Mouse (Mus musculus) gastrocnemius, adult 18-20 months (tissue): ENCODE data around the gene Pms1. TPM values are rescaled to one million over a fixed set of nuclear protein-coding genes. Genes with fewer than 3 reads are reported as not detected.
A peak's percentile ranks its signal among the peaks of the same experiment; 100 is the strongest.
"Not testable (repeated sequence)": the region's sequence is repeated elsewhere in the genome, so short reads cannot be mapped to it uniquely, and the experiment has no call there.

ENCODE experiments used
- DNase-seq: peaks from one replicate; pipeline ENCODE4 v3.0.0; 2021; ENCODE audit warnings: low spot score
- long read RNA-seq, 2 experiments: library from polyadenylated mRNA; stranded (forward); transcript quantifications; one replicate each; pipeline ENCODE4 v2.0.0; 2021
- total RNA-seq, 2 experiments: library from RNA; stranded (reverse); gene quantifications; 2 replicates each; pipeline ENCODE4 v1.2.3; 2021

Gene Pms1
- total RNA-seq = 1 to 10 TPM; 4.0 to 5.2 TPM
- long read RNA-seq, experiment 1, partial matches to known transcripts = 0 of 3 reads
- long read RNA-seq, experiment 1, other reads (novel, unspliced or antisense) = 1 of 3 reads
- long read RNA-seq, experiment 2, partial matches to known transcripts = 0 of 1 reads
- long read RNA-seq, experiment 2, other reads (novel, unspliced or antisense) = 0 of 1 reads

DNA sequence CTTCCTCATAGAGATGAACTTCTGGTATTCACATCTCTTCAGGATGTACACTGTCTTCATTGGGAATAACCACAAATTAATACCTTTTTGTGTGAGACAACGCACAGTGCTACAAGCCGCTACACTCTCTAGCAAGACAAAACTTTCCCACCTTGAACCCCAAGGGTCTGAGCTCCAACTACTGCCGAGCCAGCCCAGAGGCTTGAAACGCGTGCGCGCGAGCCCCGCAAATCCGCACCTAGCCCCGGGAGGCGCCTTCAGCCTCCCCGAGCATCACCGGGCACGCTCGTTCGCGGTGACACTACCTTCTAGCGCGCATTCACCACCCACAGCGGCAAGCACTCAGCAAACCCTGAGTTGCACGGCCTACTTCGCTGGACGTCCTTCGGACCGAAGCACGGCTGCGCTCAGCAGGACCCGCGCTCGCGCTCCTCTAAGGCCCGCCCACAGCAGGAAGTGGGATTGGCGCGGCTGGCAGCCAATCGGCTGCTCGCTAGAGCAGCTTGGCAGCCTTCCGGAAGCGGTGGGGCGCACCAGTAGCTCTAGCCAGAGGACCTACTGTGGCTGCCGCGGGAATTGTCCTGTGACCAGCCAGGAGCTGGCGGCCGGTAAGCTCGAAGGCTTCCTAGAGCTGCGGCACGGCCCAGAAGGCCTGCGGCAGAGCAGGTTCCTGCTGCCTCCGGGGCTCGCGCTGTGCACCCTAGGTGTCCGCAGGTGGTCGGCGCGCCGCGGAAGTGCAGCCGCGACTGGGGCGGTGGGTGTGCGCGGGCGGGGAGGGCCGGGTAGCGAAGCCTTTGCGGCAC, at the start of gene Pms1, which contains the start of the genes Ormdl1 and Gm28778:
Gene Pms1, minus strand, starts transcription at position 438 of the 803 bp plus-strand sequence.
Gene Ormdl1, plus strand, starts transcription at position 515 of the 803 bp plus-strand sequence.
Gene Gm28778, plus strand, starts transcription at position 531 of the 803 bp plus-strand sequence.
- peak; percentile 96 for DNase-seq

DNA sequence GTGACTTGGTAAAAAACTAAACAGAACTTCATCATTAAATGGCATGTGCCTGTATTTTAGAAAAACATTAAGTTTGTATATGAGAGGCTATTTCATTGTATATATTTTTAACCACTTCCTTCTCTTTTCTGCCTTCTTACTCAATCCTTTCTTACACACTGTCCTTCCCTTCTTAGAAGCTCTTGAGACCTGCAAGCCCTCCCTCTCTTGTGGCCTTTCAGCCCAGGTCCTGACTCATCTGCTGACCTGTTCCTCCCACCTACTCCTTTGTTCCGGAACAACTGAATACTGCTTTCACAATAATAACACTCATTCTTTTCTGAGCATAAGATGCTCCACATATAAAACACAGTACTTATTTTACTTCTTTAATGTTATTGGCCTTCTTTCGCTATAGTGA, 44.3 kb upstream of the Pms1 start:
- DNase-seq = no peak

DNA sequence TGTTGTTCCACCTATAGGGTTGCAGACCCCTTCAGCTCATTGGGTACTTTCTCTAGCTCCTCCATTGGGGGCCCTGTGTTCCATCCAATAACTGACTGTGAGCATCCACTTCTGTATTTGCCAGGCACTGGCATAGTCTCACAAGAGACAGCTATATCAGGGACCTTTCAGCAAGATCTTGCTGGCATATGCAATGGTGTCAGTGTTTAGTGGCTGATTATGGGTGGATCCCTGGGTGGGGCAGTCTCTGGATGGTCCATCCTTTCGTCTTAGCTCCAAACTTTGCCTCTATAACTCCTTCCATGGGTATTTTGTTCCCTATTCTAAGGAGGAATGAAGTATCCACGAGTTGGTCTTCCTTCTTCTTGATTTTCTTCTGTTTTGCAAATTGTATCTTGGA, 40.6 kb upstream of the Pms1 start:
- DNase-seq = not testable (repeated sequence)

DNA sequence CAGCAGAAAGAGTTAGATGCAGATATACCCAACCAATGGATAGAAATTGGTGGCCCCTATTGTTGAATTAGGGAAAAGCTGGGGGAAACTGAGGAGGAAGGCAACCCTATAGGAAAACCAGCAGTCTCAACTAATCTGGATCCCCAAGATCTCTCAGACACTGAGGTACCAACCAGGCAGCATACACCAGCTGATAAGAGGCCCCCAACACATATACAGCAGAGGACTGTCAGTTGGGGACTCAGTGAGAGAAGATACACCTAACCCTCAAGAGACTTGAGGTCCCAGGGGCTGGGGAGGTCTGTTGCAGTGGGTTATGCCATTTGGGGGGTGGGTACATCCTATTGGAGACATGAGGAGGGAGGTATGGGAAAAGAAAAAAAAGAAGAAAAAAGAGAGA, 38.6 kb upstream of the Pms1 start:
- DNase-seq = no peak

DNA sequence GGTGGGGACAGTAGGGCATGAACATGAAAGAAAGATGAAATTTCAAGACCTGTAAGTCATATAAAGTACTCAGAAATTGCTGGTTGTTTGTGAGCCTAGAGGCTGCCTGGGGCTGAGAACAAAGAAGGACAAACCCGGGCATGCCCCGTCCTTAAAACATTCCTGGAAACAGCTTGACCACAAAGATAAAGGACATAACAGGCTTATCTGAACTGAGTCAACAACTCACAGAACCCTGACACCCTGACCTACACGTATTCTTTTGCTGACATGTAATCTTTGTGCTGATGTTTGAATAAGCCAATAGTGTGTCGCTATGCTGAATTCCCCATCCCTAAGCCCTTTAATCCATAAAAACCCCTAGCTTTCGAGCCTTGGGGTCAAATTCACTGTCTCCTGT, 36.7 kb upstream of the Pms1 start:
- not testable (repeated sequence) for DNase-seq

DNA sequence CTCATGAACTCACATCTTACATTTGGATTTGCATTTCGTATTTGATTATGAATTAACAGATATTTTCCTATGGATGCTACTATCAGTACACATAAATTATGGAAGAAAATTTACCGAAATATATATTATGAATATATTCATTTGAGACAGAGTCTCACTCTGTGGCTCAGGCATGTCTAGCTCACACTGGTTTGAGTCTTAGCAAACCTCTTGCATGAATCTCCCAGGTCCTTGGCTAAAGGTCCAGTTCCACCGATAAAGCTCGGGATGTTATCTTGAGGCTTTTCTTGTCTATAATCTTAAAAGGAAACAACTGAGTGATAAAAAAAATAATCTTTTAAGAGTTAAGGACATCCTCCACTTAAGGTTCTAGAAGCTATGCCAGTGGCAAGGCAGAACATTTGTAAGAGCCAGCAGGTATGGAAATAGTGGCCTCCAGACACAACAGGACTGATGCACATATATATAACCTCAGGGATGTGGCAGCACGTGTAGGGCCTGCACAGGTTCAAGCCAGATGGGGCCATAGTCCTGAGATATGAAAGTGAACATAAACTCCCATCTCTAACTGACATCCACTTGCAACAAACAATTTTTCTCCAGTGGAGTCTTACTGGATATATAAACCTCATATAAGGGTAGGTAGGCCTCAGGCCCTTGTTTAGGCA, 28.1 kb upstream of the Pms1 start:
- DNase-seq = no peak

DNA sequence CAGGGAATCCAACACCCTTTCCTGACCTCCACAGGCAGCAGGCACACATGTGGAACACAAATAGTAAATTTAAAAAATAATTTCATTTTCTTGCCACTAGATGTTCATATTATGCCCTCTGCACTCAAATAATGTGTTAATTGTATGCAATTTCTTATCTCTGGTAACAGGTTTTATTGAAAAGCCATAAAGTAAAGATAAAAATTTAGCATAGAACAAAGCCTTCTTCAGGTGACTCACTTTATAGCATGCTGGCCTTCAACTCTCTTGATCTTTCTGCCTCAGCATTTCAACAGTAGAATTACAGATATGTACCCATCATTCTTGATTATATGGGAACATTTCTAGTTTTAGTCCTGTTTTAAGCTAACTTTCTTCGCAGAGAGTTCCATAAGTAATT, 27.5 kb upstream of the Pms1 start:
- DNase-seq = no peak

DNA sequence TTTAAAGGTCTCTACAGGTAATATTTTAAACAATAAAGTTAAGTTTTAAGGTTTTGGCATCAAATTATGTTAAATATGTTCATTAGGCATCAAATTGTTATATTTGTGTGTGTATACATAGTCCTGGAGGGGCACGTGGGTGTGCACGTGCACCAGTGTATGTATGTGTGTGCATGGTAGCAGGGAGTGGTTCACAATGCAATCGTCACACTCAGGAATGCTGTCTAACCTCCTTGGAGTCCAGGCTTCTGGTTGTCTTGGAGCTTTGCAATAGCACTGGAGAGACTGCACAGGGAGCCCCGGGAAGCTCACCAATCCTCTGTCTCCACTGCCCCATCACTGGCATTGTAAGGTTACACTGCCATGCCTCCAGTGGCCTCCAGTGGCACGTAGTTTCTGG, 26.4 kb upstream of the Pms1 start:
- DNase-seq = no peak

DNA sequence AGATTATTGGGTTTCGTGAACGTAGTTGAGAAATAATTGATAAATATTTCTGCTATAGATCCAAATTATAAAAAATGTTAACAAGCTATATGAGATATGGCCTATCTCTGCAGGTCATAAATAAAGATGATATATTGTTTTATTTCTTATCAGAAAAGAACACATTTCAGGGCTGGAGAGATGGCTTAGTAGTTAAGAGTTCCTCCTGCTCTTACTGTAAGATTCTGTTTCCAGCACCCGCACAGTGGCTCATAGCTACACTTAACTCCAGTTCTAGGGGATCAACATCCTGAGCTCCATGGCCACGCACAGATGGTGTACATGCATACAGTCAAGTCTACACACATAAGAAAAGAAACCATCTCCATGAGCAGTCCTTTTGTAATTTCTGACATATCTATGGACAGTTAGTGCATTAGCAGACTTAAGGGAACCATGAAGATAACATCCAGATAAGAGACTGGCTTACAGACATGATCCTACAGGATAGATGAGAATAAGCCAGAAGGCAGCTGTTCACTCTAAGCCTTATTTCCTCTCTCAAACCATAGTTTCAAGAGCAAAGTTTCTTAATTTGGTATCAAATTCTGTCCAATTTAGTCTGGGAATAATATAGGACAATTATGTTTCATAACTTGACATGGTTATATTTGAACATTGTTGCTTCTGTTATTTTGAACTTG, 25.0 kb upstream of the Pms1 start:
- no peak for DNase-seq

DNA sequence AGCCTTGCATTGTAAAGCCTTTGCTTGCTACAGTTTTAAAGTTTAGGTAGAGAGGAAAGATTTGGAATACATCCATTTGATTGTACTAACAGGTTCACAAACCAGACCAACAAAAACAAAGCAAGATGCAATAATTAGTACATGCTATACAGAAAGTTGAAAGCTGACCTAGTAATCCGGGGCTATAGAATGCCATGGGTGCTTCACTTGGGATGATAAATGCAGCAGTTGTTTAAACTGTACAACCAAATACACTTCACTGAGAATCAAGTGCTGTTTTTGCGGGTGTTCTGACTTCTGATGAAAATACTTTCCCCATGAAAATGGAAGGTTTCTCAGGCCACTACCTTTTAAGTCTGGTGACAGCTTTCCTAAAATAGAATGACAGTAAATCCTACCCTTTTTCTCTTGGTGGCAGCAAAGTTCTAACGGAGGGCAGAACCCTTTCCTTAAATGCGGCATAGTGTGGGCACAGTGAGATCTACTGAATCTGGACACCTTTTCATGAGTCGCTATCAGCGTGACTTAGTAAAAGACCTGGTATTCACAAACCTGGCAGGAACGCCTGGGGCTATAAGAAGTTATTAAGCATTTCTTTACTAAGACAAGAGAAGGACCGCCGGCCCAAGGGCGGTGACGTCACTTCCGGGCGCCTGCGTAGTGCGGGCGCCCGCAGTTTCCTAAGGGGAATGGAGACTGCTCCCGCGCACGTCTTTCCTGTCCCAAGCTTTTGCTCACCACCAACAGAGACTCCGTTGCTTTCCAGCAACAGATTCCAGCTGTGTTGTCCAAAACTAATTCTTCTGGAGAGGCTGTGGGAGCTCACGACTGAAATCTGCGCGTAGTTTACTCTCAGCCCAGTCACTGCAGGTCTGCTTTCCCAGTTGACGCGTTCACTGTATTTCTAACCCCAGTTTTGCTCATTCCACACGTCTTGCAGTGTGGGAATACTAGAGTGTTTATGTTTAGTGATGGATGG, 16.5 kb upstream of the Pms1 start, which contains the start of gene Osgepl1:
Gene Osgepl1, plus strand, starts transcription at position 636 of the 979 bp plus-strand sequence.
- peak; percentile 81 for DNase-seq

DNA sequence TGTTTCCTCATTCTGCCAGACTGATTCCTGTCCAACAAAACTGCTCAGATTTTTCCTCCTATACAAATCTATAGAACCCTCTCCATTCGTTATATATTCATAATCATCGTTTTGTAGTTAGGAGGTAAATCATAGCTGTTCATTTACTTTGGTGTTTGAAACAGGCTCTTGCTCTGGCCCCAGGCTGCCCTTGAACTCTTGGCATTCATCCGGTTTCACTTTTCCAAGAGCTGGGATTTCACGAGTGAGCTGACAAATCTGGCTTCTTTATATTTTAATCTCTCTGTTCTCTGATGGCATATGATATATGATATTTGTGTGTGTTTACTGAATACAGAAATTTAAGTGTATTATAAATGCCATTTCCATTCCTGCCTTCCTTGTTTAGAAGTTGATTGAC, 3.7 kb upstream of the Pms1 start:
- no peak for DNase-seq

DNA sequence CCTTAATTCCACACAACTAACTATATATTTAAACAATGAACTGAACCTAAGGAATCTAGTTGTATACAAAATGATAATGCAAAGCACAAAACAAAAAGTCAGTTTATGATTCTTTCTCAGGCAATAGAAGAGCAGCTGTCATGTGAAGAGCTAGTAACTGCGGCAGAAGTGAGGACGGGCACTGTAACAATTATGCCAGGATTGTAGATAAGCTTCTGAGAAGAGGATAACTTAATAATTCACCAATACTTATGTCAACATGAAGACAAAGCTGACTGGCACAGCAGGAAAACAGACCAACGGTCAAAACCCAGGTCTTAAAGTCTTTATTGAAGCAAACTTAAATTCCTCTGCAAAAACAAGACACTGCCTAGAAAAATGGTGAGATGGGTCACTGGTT, 5.6 kb downstream of the Pms1 start:
- DNase-seq = no peak

DNA sequence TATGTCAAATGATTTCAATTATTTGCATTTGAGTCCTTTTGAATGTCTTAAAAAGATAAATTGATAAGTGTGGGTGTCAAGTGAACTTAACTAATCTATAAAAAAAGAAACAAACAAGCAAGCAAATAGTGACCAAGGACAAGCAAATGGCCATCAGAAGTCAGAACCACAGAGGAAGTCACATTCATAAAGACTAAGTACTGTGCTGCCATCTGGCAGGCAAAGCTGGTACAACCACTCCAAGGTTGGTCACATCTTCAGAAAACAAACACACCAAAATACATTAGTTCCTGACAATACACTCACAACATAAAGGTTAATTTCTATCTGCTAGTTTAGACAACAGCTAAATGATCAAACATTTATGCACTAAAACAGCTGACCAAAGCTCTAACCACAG, 24.2 kb downstream of the Pms1 start:
- DNase-seq = peak; percentile 31

DNA sequence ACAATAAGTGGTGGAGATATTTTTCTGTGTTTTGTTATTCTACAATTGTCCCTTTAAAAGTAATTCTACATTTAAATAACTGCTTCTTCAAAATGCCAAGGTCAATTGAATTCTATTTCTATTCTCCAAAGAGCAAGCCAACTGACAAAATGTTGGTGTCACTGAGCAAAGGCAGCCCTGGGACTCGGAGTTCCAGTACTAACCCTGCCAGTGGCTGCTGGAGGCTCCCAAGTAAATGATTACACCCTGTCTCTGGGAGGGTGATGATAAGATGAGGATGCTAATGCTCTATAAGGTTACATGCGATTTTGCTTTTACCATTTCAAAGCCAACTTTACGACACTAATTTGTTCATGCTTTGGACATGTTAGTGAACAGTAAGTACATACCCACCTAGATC, 26.9 kb downstream of the Pms1 start:
- DNase-seq = peak; percentile 4

DNA sequence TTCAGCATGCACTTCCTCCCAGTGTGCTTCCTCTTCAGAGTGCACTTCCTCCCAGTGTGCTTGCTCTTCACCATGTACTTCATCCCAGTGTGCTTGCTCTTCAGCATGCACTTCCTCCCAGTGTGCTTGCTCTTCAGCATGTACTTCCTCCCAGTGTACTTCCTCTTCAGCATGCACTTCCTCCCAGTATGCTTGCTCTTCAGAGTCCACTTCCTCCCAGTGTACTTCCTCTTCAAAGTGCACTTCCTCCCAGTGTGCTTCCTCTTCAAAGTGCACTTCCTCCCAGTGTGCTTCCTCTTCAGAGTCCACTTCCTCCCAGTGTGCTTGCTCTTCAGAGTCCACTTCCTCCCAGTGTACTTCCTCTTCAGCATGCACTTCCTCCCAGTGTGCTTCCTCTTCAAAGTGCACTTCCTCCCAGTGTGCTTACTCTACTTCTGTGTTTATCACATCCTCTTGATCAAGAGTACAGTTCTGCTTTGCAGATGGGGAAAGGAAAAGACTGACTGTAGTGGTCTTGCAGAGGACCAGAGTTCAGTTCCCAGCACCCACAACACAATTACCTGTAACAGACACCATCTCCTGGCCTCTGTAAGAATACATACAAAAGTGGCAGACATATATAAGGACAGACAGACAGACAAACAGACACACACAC, 31.7 kb downstream of the Pms1 start:
- DNase-seq = not testable (repeated sequence)

DNA sequence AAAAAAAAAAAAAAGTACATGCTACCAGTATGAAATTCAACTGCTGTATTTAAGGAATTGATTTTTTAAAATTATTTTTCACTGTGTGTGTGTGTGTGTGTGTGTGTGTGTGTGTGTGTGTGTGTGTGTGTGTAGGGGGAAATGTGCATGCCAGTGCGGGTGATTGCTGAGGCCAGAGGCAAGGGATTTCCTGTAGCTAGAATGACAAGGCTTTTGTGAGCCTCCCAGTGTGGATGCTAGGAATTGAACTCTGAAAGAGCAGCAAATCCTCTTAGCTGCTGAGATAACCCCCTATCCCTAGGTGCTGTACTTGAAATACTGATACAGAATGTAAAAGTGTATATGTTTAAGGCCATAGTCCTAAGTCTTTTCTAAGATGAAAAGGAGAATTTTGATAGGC, 70.8 kb downstream of the Pms1 start:
- DNase-seq = no peak

DNA sequence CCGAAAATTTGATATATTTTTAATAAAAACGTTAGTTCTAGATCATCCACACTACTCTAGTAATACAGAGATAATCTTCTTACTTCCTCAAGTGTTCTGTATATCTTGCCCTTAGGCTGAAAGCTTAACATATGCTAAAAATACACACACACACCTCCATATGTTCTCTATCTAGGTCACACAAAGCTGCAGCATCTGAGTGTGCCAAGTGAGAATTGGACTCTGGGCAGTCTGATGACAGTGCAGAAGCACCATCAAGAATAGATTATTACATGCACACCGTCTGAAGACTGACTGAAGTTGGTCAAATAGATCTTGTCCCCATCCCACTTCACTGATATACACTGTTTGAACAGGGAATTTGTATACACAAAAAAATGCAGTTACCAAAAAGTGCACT, 71.2 kb downstream of the Pms1 start:
- peak; percentile 49 for DNase-seq

DNA sequence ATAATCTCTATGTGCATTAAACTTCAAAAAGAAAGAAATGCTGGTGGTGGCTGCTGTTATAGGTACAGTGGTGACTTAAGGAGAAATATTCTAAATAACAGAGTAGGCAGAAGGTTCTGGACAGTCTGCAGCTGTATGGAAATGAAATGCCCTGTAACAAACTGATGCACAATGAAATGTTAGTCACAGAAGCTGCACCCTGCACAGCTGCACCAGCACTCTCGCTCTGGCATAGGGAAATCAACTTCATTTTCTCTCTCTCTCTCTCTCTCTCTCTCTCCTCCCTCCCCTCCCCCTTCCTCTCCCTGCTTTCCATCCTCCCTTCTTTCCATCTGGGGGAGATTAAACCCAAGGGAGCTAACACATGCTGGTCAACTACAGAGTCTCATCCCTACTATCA, 72.0 kb downstream of the Pms1 start:
- no peak for DNase-seq

DNA sequence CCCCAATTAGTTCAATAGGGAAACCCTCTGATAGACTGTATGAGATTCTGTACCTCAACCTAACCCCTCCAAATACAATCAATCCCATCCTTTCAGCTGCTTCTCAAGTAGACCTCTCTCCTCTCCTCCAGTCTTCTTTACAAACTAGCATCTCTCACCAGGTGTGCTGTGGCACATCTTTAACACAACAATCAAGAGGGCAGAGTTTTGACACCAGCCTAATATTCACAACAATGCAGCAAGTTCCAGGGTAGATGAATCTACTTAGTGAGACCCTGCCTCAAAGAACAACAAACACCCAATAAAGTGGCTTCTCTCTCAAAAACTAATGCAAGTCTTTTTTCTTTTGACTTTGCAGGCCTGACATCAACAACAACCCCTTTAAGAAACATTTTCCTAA, 86.7 kb downstream of the Pms1 start:
- no peak for DNase-seq

DNA sequence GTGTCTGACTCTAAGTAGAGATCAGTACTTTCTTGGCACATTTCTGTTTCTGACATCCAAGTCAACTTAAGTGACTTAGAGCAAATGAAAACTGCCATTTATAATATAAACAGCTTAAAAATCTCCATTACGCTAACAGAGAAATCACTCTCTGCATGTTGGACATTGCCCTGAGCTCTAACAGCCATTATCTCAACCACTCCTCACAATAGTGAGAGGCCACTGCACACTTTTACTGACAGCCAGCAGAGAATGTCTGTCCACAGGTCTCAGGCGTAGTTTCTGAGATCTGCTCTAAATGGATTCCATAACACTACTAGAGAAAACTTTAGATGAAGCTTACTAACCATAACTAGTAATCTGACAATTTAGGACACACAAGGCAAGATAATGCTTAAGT, 92.9 kb downstream of the Pms1 start:
- DNase-seq = no peak
